Mouse (Mus musculus): ENCODE data around the gene Rab33a. TPM values are rescaled to one million over a fixed set of nuclear protein-coding genes. Genes with fewer than 3 reads are reported as not detected.

Gene Rab33a
- total RNA-seq (2014; fragmentation: Nextera tagmentation) (0.50 and 1.4 TPM in 2 replicates), total RNA-seq (2017) (not detected in 2 replicates)

GRCm38 (mm10) chrX:48518808-48519548 is at the start of gene Rab33a:
Gene Rab33a (plus strand): TSS chrX:48519285.
- ATAC-seq (replicated peaks; ENCODE audit: low FRiP score, low TSS enrichment, poor library complexity, severe bottlenecking): peak; percentile 74

- ATAC-seq (replicated peaks; ENCODE audit: low FRiP score, low TSS enrichment, poor library complexity, severe bottlenecking): no peak
Observed at GRCm38 (mm10) chrX:48481095-48481494, 38.0 kb upstream of the Rab33a start.

GRCm38 (mm10) chrX:48481687-48482086 is 37.4 kb upstream of the Rab33a start:
- no peak for ATAC-seq (replicated peaks; ENCODE audit: low FRiP score, low TSS enrichment, poor library complexity, severe bottlenecking)

- no peak for ATAC-seq (replicated peaks; ENCODE audit: low FRiP score, low TSS enrichment, poor library complexity, severe bottlenecking)
Observed at GRCm38 (mm10) chrX:48493763-48494162, 25.3 kb upstream of the Rab33a start.

DNA sequence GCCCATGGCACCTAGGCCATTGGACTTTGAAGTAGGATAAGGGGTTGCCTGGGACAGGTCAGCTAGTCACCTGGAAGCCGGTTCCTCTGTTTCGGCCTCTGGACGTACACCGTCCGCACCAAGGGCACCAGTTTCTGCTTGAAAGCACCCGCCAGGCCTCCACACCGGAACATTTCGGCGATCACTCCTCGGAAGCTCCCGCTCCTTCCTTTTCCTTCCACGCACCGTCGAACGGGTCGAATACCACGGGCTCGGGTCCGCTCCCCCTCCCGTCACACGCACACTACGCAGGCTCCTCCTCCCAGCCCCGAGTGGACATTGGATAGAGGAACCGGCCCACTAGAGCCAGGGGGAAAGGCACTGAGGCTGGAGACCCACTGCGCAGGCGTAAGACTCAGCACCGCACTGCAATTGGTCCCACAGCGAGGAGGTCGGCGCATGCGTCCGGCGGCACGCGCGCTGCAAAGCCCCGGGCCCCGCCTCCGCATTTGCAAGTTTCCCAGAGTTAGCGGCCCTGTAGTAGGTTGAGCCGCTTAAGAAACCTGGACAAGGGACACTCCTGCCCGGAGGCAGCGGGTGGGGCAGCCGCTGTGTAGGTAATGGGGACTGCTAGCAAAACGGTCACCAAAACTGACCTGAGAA is 5.8 kb upstream of the Rab33a start, which contains the start of gene Aifm1:
Gene Aifm1, minus strand, starts transcription at position 398 of the 642 bp plus-strand sequence.
- peak; percentile 99 for ATAC-seq (replicated peaks; ENCODE audit: low FRiP score, low TSS enrichment, poor library complexity, severe bottlenecking)

DNA sequence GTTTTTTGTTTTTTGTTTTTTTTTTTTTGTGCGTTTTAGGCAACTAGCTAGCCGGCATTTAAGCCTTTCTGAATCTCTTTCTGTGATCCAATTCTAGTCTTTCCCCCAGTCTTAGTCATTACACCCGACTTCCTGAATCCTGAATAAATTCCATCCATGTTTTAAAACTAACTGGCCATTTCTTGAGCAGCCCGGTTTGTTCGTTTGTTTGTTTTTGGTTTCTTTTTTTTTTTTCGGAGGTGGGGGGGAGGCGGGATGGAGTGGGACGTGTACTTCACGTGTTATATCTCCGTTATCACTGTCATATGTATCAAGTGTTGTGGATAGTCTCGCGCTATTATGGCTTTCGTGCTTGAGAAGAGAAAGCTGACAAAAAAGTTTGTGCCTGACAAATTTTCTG is 5.3 kb upstream of the Rab33a start:
- ATAC-seq (replicated peaks; ENCODE audit: low FRiP score, low TSS enrichment, poor library complexity, severe bottlenecking): peak; percentile 72

GRCm38 (mm10) chrX:48518211-48518807 is 776 bp upstream of the Rab33a start:
- ATAC-seq (replicated peaks; ENCODE audit: low FRiP score, low TSS enrichment, poor library complexity, severe bottlenecking): no peak

- no peak for ATAC-seq (replicated peaks; ENCODE audit: low FRiP score, low TSS enrichment, poor library complexity, severe bottlenecking)
Observed at GRCm38 (mm10) chrX:48519549-48520085, 532 bp downstream of the Rab33a start.

DNA sequence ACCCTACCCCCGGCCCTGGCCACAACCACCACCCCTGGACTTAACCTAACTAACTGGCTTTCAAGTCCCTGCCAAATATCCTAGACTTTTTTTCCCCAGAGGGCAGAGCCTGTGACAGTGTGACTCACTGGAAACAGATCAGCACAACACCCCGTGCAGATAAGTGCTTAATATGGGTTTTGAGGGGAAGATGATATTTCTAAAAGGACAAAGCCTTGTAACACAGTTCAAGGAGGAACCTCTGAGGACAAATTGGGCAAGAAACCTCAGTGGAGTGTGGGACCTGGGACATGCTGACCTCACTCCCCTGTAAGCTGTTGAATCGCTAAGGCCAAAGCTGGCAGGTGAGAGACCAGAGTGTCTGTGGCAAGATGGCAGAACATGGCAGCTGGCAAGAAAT is 2.6 kb downstream of the Rab33a start:
- ATAC-seq (replicated peaks; ENCODE audit: low FRiP score, low TSS enrichment, poor library complexity, severe bottlenecking): no peak

- no peak for ATAC-seq (replicated peaks; ENCODE audit: low FRiP score, low TSS enrichment, poor library complexity, severe bottlenecking)
Observed at GRCm38 (mm10) chrX:48523512-48523911, 4.4 kb downstream of the Rab33a start.

DNA sequence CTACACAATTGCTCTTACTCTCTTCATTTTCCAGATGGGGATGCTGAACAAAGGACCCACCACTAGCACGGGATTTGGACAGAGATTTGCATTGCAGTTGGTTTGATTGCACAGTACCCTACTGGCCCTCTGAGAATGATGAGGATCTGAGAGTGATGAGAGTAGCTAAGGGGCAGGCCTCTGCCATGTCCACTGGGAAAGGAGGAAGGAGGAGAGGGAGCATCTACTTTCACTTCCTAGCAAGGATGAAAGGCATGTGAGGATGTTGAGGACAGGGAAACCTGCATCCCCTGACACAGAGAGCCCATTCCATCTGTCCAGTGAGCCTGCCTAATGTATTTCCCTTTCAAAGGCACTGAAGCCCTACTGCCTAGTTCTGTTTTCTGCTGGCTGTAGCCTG is 6.2 kb downstream of the Rab33a start:
- ATAC-seq (replicated peaks; ENCODE audit: low FRiP score, low TSS enrichment, poor library complexity, severe bottlenecking): no peak

DNA sequence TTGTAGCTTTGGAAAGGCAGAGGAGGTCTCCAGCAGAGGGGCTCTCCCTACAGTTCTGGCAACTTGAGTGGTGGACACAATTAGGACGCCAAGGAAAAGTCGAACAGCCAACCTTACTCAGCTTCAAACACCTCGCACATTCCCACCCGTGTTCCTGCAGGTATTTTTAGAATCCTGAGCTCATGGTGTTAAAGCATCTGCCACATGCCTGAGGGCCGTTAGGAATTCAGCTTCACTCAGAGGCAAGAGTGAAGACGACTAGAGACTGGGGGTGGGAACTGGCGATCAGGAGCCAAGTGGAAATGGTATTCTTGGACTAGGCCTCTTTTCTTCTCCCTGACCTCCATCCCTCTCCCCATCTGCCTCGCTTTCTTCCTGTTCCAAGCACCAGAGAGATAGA is 6.8 kb downstream of the Rab33a start:
- no peak for ATAC-seq (replicated peaks; ENCODE audit: low FRiP score, low TSS enrichment, poor library complexity, severe bottlenecking)

DNA sequence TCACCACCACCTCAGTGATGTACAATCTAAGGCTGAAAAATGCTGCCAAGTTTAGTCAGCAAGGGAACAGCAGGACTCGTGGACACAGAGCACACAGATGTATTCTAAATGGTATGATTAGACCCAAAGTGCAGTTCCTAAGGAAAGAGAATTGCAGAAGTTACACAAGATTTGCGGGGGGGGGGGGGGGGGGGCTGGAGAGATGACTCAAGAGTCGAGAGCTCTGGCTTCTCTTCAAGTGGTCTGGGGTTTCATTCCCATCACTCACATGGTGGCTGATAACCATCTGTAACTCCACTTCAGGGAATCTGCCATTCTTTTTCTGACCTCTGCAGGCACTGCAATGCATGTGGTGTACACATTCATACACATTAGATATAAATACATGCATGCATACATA is 7.3 kb downstream of the Rab33a start:
- no peak for ATAC-seq (replicated peaks; ENCODE audit: low FRiP score, low TSS enrichment, poor library complexity, severe bottlenecking)

DNA sequence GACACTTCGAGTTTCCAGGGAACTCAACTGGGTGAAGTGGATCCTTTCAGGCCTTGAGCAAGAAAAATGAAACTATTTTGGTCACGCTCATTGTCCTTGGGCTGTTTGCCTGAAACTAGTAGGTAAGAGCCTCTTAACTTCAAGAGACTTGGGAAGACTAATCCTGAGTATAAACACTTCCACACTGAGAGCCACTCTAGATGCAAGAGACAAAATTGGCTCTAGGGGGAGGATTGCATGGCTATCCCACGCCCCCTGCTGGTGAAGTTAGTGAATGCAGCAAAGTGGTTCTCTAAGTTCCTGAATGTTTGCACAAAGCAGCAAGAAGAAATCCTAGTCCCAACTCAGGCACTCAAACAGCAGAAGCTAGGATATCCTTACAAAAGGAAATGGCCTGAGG is 13.1 kb downstream of the Rab33a start:
- ATAC-seq (replicated peaks; ENCODE audit: low FRiP score, low TSS enrichment, poor library complexity, severe bottlenecking): no peak

Other genes starting within 250 kb of the Rab33a start
- gene Bcorl1, start 177.9 kb upstream of the Rab33a start, total RNA-seq (2014; fragmentation: Nextera tagmentation): 14.8 and 16.3 TPM in 2 replicates
- 3.1 and 3.7 TPM in 2 replicates for gene Bcorl1, start 177.9 kb upstream of the Rab33a start, total RNA-seq (2017)
- gene Elf4, start 56.2 kb upstream of the Rab33a start, total RNA-seq (2014; fragmentation: Nextera tagmentation): 24.2 and 26.0 TPM in 2 replicates
- 7.9 and 11.8 TPM in 2 replicates for gene Elf4, start 56.2 kb upstream of the Rab33a start, total RNA-seq (2017)
- 68.2 and 74.1 TPM in 2 replicates for gene Aifm1, start 5.7 kb upstream of the Rab33a start, total RNA-seq (2014; fragmentation: Nextera tagmentation)
- 110 and 155 TPM in 2 replicates for gene Aifm1, start 5.7 kb upstream of the Rab33a start, total RNA-seq (2017)
- 25.1 and 32.6 TPM in 2 replicates for gene Zfp280c, start 75.2 kb downstream of the Rab33a start, total RNA-seq (2014; fragmentation: Nextera tagmentation)
- 22.8 and 31.7 TPM in 2 replicates for gene Zfp280c, start 75.2 kb downstream of the Rab33a start, total RNA-seq (2017)
- gene Slc25a14, start 104.1 kb downstream of the Rab33a start, total RNA-seq (2014; fragmentation: Nextera tagmentation): 3.3 and 4.3 TPM in 2 replicates
- gene Slc25a14, start 104.1 kb downstream of the Rab33a start, total RNA-seq (2017): 8.0 and 8.4 TPM in 2 replicates
- not detected in 2 replicates for gene Gpr119, start 155.2 kb downstream of the Rab33a start, total RNA-seq (2014; fragmentation: Nextera tagmentation)
- not detected in 2 replicates for gene Gpr119, start 155.2 kb downstream of the Rab33a start, total RNA-seq (2017)
- gene Rbmx2, start 175.7 kb downstream of the Rab33a start, total RNA-seq (2014; fragmentation: Nextera tagmentation): 15.5 and 18.6 TPM in 2 replicates
- gene Rbmx2, start 175.7 kb downstream of the Rab33a start, total RNA-seq (2017): 21.1 and 21.5 TPM in 2 replicates

Data from megakaryocyte-erythroid progenitor cell, adult 5-6 weeks (primary cell).